Mouse (Mus musculus): ENCODE measurements around the gene Qars. TPM values are rescaled to one million over a fixed set of nuclear protein-coding genes. Genes with fewer than 3 reads are reported as not detected.

The Qars gene
- polyA plus RNA-seq, 1 experiment = 170 TPM

DNA sequence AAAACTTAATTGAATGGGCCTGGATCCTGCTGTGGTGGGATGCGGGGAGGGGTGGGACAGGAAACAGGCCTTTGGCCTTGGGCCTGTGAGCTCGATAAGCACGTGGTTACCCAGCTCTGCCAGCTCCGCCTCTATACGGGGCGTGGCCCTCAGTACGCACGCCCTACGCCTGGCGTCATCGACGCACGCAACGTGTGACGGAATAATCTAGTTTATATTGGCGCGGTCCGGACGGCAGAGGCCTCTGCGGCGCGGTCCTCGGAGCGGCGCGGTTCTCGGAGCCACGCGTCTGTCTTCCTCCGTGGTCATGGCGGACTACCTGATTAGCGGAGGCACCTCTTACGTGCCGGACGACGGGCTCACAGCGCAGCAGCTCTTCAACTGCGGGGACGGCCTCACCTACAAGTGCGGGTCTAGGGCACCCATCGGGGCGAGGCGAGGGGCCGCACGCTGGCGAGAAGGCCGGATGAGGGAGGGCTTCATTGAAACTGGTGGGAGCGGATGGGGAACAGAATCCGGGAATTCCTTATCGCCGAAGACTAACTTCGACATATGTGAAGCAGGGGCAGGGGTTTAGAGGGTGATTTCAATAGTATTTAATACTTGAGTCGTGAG is 52.8 kb downstream of the Qars start, which contains the start of gene Impdh2:
Gene Impdh2, plus strand, starts transcription at position 60 of the 615 bp plus-strand sequence.
- no peaks in the 10 kb centered on the region for H3K27me3 ChIP-seq (ENCODE audit: control insufficient read depth, insufficient read depth, low read length)
- no peaks in the 10 kb centered on the region; the same call in 1 of the 2 replicates for H3K4me1 ChIP-seq (ENCODE audit: control insufficient read depth, insufficient read depth, insufficient read length)
- H3K36me3 ChIP-seq (ENCODE audit: control insufficient read depth, insufficient read depth, low read length) = peaks cover 31% of the 10 kb centered on the region
- H3K27ac ChIP-seq (ENCODE audit: insufficient read depth, low read length) = peak within 1 kb of the TSS; percentile 71
- H3K4me3 ChIP-seq (ENCODE audit: extremely low read depth, insufficient read depth, insufficient read length) = peak within 1 kb of the TSS; percentile 71
- WGBS = under 1% methylated on average over 53 of the region's 53 CpGs
- peak; percentile 91 to 93 for DNase-seq (ENCODE audit: low read depth in 1 of 2, low spot score in 2 of 2)
- TF ChIP-seq CTCF (IDR thresholded peaks at IDR 0.05; ENCODE audit: extremely low read depth, insufficient read depth, insufficient read length, insufficient replicate concordance) (no peak), POLR2A (IDR thresholded peaks at IDR 0.05; ENCODE audit: low read depth, low read length) (peak; percentile 67)

DNA sequence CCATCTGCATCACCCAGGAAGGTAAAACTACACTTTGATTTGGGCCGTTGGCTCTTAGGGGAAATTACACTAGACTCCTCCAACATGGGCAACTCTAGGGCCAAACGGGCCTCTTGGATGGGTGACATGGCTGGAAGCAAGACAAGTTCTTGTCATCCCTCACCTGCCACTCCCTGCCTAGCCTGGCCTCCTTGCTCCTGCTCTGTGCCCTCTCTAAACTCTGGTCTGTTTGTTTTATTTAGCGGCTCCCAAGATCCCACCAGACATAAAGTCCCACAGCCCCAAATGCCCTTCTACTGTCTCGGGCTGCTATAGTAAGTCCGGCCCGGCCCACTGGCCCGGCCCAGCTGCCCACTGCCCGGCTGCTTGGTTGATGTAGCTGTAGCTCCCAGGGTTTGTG is 56.2 kb downstream of the Qars start:
- WGBS = 95% methylated on average over 8 of the region's 8 CpGs
- peaks cover 13% of the 10 kb centered on the region for H3K4me1 ChIP-seq (ENCODE audit: control insufficient read depth, insufficient read depth, insufficient read length)
- H3K27me3 ChIP-seq (ENCODE audit: control insufficient read depth, insufficient read depth, low read length) = no peaks in the 10 kb centered on the region
- H3K36me3 ChIP-seq (ENCODE audit: control insufficient read depth, insufficient read depth, low read length) = peaks cover 17% of the 10 kb centered on the region
- no peak overlapping the region for H3K4me3 ChIP-seq (ENCODE audit: extremely low read depth, insufficient read depth, insufficient read length)
- DNase-seq (ENCODE audit: low read depth in 1 of 2, low spot score in 2 of 2) = no peak
- no peak overlapping the region for H3K27ac ChIP-seq (ENCODE audit: insufficient read depth, low read length)
- no peak for TF ChIP-seq POLR2A (IDR thresholded peaks at IDR 0.05; ENCODE audit: low read depth, low read length)

DNA sequence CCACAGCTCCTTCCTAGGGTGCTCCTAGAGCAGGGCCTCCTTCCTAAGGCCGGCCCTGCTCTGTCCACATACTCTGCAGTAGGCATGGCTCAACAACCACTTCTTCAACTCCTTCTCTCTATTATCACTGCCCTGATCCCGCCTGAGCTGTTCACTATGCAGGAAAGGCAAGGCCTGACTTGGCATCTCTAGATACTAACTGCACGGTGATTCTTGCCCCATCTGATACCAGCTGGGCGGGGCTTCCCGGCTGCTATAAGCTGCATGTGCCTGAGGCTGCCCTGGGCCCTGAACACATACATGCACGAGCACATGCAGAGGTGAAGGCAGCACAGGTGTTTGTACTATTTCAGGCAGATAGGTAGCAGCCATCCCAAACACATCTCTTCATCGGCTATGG is 56.6 kb downstream of the Qars start:
- Histone ChIP-seq H3K4me1 (ENCODE audit: control insufficient read depth, insufficient read depth, insufficient read length) (peaks cover 15% of the 10 kb centered on the region), H3K4me3 (ENCODE audit: extremely low read depth, insufficient read depth, insufficient read length) (no peak overlapping the region), H3K27ac (ENCODE audit: insufficient read depth, low read length) (no peak overlapping the region), H3K27me3 (ENCODE audit: control insufficient read depth, insufficient read depth, low read length) (no peaks in the 10 kb centered on the region), H3K36me3 (ENCODE audit: control insufficient read depth, insufficient read depth, low read length) (peaks cover 16% of the 10 kb centered on the region)
- DNase-seq (ENCODE audit: low read depth in 1 of 2, low spot score in 2 of 2) = no peak
- TF ChIP-seq CTCF (IDR thresholded peaks at IDR 0.05; ENCODE audit: extremely low read depth, insufficient read depth, insufficient read length, insufficient replicate concordance) (no peak), POLR2A (IDR thresholded peaks at IDR 0.05; ENCODE audit: low read depth, low read length) (no peak)
- 81% methylated on average over 7 of the region's 7 CpGs for WGBS

Other genes starting within 250 kb of the Qars start
- 15.5 and 17.2 TPM in 2 replicates for gene Dag1, start 243.7 kb upstream of the Qars start, polyA plus RNA-seq (2012; rRNA removed)
- 4.2 and 4.6 TPM in 2 replicates for gene Nicn1, start 217.3 kb upstream of the Qars start, polyA plus RNA-seq (2012; rRNA removed)
- gene Amt, start 210.9 kb upstream of the Qars start, polyA plus RNA-seq (2012; rRNA removed) = 1.7 and 3.1 TPM in 2 replicates
- 89.7 and 90.3 TPM in 2 replicates for gene Rhoa, start 201.6 kb upstream of the Qars start, polyA plus RNA-seq (2012; rRNA removed)
- gene Tcta, start 201.5 kb upstream of the Qars start, polyA plus RNA-seq (2012; rRNA removed) = 17.9 and 19.7 TPM in 2 replicates
- 2,084 and 2,100 TPM in 2 replicates for gene Gpx1, start 168.8 kb upstream of the Qars start, polyA plus RNA-seq (2012; rRNA removed)
- 63.2 and 68.6 TPM in 2 replicates for gene Usp4, start 159.9 kb upstream of the Qars start, polyA plus RNA-seq (2012; rRNA removed)
- 0.49 and 0.63 TPM in 2 replicates for gene 1700102P08Rik, start 114.9 kb upstream of the Qars start, polyA plus RNA-seq (2012; rRNA removed)
- gene Ccdc36, start 79.2 kb upstream of the Qars start, polyA plus RNA-seq (2012; rRNA removed) = 0.05 TPM in 1 of 2 replicates, not detected in the other
- not detected in 2 replicates for gene BC048562, start 71.2 kb upstream of the Qars start, polyA plus RNA-seq (2012; rRNA removed)
- 16.5 and 21.3 TPM in 2 replicates for gene Ccdc71, start 47.2 kb upstream of the Qars start, polyA plus RNA-seq (2012; rRNA removed)
- 22.2 and 23.7 TPM in 2 replicates for gene Klhdc8b, start 46.1 kb upstream of the Qars start, polyA plus RNA-seq (2012; rRNA removed)
- gene Lamb2, start 28.0 kb upstream of the Qars start, polyA plus RNA-seq (2012; rRNA removed) = 40.5 and 41.9 TPM in 2 replicates
- 133 and 138 TPM in 2 replicates for gene Usp19, start 17.1 kb upstream of the Qars start, polyA plus RNA-seq (2012; rRNA removed)
- gene Qrich1, start 9.1 kb downstream of the Qars start, polyA plus RNA-seq (2012; rRNA removed) = 76.7 and 102 TPM in 2 replicates
- 106 and 107 TPM in 2 replicates for gene Impdh2, start 52.6 kb downstream of the Qars start, polyA plus RNA-seq (2012; rRNA removed)
- gene Ndufaf3, start 59.7 kb downstream of the Qars start, polyA plus RNA-seq (2012; rRNA removed) = 23.1 and 27.1 TPM in 2 replicates
- gene Dalrd3, start 62.2 kb downstream of the Qars start, polyA plus RNA-seq (2012; rRNA removed) = 187 and 225 TPM in 2 replicates
- 36.0 and 44.4 TPM in 2 replicates for gene Wdr6, start 71.0 kb downstream of the Qars start, polyA plus RNA-seq (2012; rRNA removed)
- 5.9 and 7.9 TPM in 2 replicates for gene P4htm, start 90.0 kb downstream of the Qars start, polyA plus RNA-seq (2012; rRNA removed)
- 28.4 and 28.8 TPM in 2 replicates for gene Arih2, start 141.7 kb downstream of the Qars start, polyA plus RNA-seq (2012; rRNA removed)
- gene Slc25a20, start 154.4 kb downstream of the Qars start, polyA plus RNA-seq (2012; rRNA removed) = 8.4 and 10.7 TPM in 2 replicates
- gene Prkar2a, start 181.6 kb downstream of the Qars start, polyA plus RNA-seq (2012; rRNA removed) = 3.9 and 4.8 TPM in 2 replicates

Measured in spleen, adult 2 months (tissue).